Mouse (Mus musculus) frontal cortex, adult (tissue): ENCODE data around the gene Itgbl1.
A peak's percentile ranks its signal among the peaks of the same experiment; 100 is the strongest.

Experiments
- ATAC-seq: cut with Nextera tagmentation; 2 replicates; pipeline ENCODE4 v1.9.2; 2017; ENCODE audit warnings: mild to moderate bottlenecking, moderate library complexity, mixed read lengths; ENCODE audit not compliant: low TSS enrichment

The Itgbl1 gene

DNA sequence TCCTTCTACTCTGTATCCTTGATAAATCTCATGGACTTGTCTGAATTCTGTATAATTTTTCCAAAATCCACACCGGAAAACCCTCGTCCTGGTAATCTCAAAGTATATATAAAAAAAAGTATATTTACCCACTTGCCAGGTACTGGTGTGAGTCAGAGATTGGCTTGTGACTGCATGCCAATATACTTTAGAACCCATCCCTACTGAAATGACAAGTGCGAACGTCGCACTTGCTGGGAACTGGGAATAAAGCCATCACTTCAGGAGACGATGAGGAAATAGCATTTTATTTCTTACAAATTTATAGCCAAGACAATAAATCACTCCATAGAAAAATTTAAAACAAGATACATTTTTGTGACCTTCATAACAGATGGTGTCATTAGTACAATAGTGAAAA, 308.2 kb downstream of the Itgbl1 start:
- ATAC-seq, result no peak

GRCm38 (mm10) chr14:123990591-123991195, 330.9 kb downstream of the Itgbl1 start:
- ATAC-seq, result peak; percentile 92
